Mouse (Mus musculus) heart, postnatal 4 days (tissue): ENCODE data around the gene Itgb2. TPM values are rescaled to one million over a fixed set of nuclear protein-coding genes. Genes with fewer than 3 reads are reported as not detected.
A peak's percentile ranks its signal among the peaks of the same experiment; 100 is the strongest.

Experiments
- DNase-seq: peaks from one replicate; pipeline ENCODE4 v3.0.0; 2021
- total RNA-seq, 2 experiments: library from RNA; stranded (reverse); gene quantifications; 2 replicates each; pipeline ENCODE4 v1.2.3; 2021

Itgb2 gene
- 1 to 10 TPM; 2.0 to 2.5 TPM for total RNA-seq

DNA sequence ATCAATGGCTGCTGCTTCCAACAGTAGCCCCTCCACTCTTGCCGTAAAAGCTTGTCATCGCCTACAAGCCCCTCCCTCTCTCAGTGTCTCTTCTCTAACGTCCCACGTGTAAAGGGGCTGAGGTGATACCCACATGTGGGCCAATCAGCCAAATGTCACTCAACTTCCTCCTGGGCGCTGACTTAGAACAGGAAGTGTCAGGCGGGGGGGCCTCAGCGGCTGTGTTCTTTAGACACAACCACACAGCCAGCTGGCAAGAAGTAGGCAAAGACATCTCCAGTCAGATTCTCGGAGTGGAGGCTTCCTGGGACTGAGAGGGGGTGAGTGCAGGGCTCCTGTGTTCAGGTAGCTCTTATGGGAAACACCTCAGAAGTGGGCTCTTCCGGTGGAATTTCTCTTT, at the start of gene Itgb2:
Itgb2 (plus strand) TSS at position 113 of the 400 bp plus-strand sequence.
- DNase-seq = no peak

- DNase-seq = no peak
These were observed 48.2 kb upstream of the Itgb2 start for GRCm38 (mm10) chr10:77481814-77482213.

DNA sequence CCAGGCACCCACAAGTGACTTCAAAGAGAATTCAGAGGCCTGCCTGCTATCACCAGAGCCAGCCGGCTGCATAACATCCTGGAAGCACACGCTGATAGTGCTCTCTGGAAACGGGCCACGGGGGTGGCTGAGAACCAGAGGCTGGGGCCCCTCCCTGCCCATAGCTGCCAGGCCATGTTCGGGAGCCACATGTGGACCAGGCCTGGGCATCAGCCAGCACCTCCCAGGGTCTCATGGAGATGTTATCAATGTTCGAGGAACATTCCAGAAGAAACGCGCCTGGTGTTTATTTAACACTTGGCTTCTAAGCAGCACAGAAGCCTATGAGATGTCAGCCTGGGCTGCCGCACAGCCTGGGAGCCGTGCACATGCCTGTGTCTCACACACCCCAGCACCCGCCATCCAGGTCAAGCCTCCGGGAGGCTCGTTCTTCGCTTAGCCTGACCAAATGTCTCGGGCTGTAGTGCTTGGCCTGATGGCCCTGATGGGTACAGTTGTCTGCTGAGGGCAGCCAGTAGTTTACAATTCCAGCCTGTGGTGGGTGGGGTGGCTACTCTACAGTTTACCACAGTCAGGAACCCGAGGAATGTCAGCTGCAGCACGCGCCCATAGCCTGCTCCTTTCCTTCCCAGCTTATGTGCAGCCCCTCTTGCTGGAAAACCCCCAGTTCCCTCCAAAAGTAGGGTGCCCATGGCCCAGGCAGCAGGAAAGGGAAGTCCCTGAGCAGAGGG, 45.7 kb upstream of the Itgb2 start:
- peak; percentile 82 for DNase-seq

GRCm38 (mm10) chr10:77485786-77486185, 44.3 kb upstream of the Itgb2 start:
- DNase-seq = no peak

GRCm38 (mm10) chr10:77488168-77488567, 41.9 kb upstream of the Itgb2 start:
- no peak for DNase-seq

DNA sequence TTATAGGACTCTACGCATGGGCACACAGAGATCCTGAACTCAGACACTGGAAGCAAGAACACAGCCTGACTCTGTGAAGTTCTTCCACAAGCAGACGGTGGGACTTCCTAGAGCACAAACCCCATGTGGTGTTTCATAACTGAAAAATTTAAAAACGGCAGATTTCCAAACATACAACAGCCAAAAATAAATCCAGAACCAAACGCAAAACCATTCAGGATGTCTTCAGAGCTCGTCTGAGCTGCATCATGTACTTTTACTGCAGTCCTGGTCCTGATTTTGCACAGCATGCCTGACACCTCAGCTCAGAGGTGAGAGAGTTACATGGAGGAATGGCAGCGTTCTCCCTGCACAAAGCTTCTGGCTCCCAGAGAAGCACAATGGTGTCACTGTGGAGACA, 38.5 kb upstream of the Itgb2 start:
- no peak for DNase-seq

GRCm38 (mm10) chr10:77492885-77493284, 37.2 kb upstream of the Itgb2 start:
- DNase-seq = no peak

GRCm38 (mm10) chr10:77497185-77497584, 32.9 kb upstream of the Itgb2 start:
- no peak for DNase-seq

GRCm38 (mm10) chr10:77498254-77498653, 31.8 kb upstream of the Itgb2 start:
- no peak for DNase-seq

GRCm38 (mm10) chr10:77500636-77501035, 29.4 kb upstream of the Itgb2 start:
- DNase-seq = no peak

- DNase-seq = no peak
These were observed 26.8 kb upstream of the Itgb2 start for GRCm38 (mm10) chr10:77502967-77503922.

GRCm38 (mm10) chr10:77504143-77504542, 25.9 kb upstream of the Itgb2 start:
- DNase-seq = no peak

DNA sequence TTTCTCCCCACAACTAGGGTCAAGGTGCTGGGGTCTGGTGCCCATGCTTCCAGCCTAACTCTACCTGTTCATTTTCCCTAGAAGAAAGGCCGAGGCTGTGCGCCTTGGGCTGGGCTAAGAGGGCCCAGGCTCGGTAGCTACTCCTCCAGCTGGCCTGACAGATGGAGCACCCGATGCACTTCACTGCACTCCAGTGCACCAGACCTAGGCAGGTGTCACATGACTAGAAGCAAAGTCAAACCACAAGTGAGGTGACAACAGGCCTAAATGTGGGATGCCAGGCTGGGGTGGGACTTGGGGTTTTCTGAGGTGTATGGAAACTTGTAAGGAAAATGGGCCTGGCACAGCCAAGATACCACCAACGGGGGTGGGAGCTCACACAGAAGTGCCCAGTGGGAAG, 23.5 kb upstream of the Itgb2 start:
- no peak for DNase-seq

- peak; percentile 29 for DNase-seq
These were observed 23.0 kb upstream of the Itgb2 start for GRCm38 (mm10) chr10:77506961-77507577.

DNA sequence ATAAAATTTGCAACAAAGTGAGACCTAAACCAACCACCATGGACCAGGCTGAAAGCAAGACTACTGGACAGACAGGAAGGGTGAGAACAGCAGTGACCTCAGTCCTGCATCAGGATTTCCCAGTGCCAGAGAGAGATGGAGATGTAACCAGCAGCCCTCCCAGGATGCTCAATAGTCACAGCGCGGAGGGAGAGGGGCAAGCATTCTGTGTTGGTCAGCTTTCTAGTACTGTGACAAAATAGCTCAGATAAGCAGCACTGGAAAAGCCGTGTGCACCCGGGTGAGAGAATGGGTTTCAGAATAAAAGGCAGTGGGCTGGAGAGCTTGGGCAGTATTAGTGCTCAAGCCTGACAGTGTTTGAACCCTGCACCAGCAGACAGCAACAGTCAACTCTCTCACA, 22.3 kb upstream of the Itgb2 start:
- no peak for DNase-seq

DNA sequence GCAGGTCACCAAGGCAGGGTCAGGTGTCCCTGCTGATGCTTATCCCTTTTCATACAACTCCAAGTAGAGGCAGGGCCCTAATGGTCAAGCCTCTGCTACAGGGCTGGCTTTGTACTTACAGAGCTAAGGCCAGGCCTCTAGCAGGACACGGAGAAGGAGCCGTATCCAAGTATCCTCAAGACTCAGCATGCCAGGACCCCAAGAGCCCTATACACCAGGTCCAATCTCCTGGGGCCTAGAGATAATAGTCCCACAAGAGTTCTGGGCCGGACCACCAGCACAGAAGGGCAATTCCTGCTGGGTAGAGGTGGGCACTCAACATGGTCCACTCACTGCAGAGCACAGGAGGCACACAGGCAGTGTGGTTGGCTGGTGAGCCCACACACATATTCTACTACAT, 21.3 kb upstream of the Itgb2 start:
- no peak for DNase-seq

DNA sequence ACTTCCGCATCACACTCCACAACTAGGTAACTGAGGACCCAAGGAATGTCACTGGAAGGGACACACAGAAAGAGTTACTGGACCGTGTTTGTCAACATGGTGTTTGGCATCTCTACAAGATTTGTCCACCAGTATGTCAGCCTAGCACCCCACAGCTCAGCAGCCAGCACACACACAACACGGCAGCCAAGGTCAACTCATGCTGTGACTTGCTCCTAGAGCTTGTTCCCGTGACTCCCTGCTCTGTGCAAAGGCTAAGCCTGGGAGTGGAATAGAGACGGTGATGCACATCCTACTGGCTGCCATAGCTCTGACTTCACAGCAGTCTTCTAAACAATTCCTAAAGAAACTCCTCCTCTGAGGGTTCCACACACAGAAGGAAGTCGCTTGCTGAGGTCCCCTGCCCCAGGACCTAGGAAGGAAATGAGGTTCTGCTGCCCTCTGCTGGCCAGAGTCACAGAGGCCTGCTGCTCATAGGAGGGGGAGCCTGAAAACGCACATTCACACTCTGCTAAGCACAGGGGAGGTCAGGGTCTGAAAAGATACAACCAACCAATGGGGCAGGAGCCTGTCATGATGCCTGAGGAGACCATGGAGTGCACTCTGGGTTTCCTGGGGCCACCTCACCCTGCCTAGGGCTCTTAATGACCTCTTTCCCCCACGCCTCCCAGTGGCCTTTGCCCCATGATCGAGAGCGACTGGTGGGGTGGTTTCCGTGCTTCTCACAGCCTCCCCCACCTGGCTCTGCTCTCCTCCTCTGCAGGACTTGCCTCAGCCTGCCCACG, 20.5 kb upstream of the Itgb2 start:
- peak; percentile 96 for DNase-seq

GRCm38 (mm10) chr10:77510225-77510982, 19.6 kb upstream of the Itgb2 start:
- no peak for DNase-seq

GRCm38 (mm10) chr10:77515385-77516348, 14.4 kb upstream of the Itgb2 start, which contains the start of gene Fam207a:
Gene Fam207a (minus strand): TSS chr10:77515785.
- DNase-seq = peak; percentile 95

DNA sequence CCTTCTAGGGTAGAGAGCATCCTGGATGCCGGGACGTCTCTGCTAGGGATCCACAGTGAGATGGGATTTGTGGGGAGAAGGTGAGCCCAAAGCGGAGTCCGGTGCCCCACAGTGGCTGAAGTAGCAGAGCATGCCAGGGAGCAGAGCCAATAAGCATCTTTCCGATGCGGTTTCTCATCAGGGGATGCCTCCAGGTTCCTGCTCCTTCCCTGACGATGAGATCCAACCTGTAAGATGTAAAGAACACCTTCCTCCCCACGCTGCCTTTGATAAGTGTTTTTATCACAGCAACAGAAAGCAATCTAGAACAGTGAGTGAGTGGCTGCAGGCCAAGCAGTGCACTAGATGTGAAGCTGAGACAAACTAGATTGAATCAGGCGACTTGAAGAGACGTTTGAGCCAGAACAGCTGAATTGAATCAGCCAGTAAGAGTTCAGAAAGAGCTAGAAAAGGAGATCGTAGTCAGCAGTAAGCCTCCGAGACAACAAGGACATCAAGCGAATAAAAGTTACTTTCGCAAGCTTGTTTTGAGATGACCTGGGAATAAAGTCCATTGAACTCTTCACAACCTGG, 13.6 kb upstream of the Itgb2 start:
- DNase-seq = peak; percentile 22
